In the genomic region with DNA sequence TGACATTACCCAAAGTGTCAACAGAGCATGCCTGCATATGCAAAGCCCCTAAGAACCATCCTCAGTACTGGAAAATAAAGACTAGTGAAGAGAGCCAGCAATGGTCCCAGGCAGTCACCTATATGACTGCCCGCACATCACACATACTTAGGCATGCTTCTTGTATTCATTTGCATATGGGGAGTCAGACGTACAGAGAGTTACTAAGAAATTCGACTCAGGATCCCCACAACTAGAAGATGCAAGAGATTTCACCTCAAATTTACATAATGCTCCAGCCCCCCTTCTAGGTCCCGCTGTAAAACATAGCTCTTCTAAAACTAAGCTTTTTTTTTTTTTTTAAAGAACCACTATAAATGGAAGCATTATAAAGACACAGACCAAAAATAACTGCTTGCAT, we compare ENCODE assay signal across 20 mouse cellular contexts. TPM values are rescaled to one million over a fixed set of nuclear protein-coding genes. Genes with fewer than 3 reads are reported as not detected.
DNase-seq lines count a peak whose midpoint lies in the region; TF ChIP-seq lines count a peak whose summit lies in the region.
"Had no signal": no experiment of that assay in that cellular context is flagged by ENCODE, and none has a peak within 500 bp of the region (broad histone marks: within the 10 kb centered on the region; RNA-seq: fewer than 3 reads in every experiment).

No protein-coding gene starts in this region.

- peak overlapping the region; percentile 72 for H3K4me2 ChIP-seq in CH12.LX (ENCODE audit: insufficient read depth, low read depth, poor library complexity, severe bottlenecking)
- H3K4me2 ChIP-seq: embryonic facial prominence, embryonic 12.5 days; forebrain, embryonic 13.5 days; forebrain, embryonic 15.5 days had no signal

- 0 out of 2 replicates have a peak overlapping the region, but pooled peaks have one; percentile 62 for H3K9ac ChIP-seq in CH12.LX (ENCODE audit: insufficient read depth, low read depth)
- H3K9ac ChIP-seq: embryonic facial prominence, embryonic 12.5 days; forebrain, embryonic 13.5 days; forebrain, embryonic 15.5 days; forebrain, postnatal 0 days had no signal

- no peak overlapping the region for H3K4me3 ChIP-seq in CH12.LX (replicated peaks in 1 of 3; ENCODE audit: low read depth in 2 of 3, low read length in 2 of 3, poor library complexity in 1 of 3)
- H3K4me3 ChIP-seq: embryonic facial prominence, embryonic 10.5 days; embryonic facial prominence, embryonic 12.5 days; forebrain, embryonic 13.5 days; forebrain, embryonic 15.5 days had no signal

- no peaks in the 10 kb centered on the region for H3K9me3 ChIP-seq in CH12.LX (replicated peaks; ENCODE audit: low read length)
- H3K9me3 ChIP-seq: embryonic facial prominence, embryonic 10.5 days; embryonic facial prominence, embryonic 12.5 days; forebrain, embryonic 13.5 days; forebrain, embryonic 15.5 days had no signal

- peak overlapping the region; percentile 98 for H3K27ac ChIP-seq in CH12.LX (ENCODE audit: insufficient read depth, low read depth)
- H3K27ac ChIP-seq: embryonic facial prominence, embryonic 10.5 days; embryonic facial prominence, embryonic 12.5 days; forebrain, embryonic 13.5 days; forebrain, embryonic 15.5 days had no signal

- no peak for TF ChIP-seq RAD21 in CH12.LX (IDR thresholded peaks at IDR 0.05; ENCODE audit: low read depth, low read length)

- TF ChIP-seq CTCF in CH12.LX (conservative IDR thresholded peaks at IDR 0.05 in 1 of 2, IDR thresholded peaks at IDR 0.05 in 1 of 2; ENCODE audit: low read depth in 2 of 2, low read length in 2 of 2): no peak

- no peaks in the 10 kb centered on the region for H3K36me3 ChIP-seq in CH12.LX (replicated peaks in 1 of 2; ENCODE audit: control insufficient read depth in 1 of 2, insufficient read depth in 1 of 2, low read length in 1 of 2)
- no peaks in the 10 kb centered on the region for H3K36me3 ChIP-seq in splenic B cell, adult 2 months (ENCODE audit: control insufficient read depth, insufficient read depth, low read length, poor library complexity, severe bottlenecking)
- H3K36me3 ChIP-seq: embryonic facial prominence, embryonic 10.5 days; embryonic facial prominence, embryonic 12.5 days; forebrain, embryonic 15.5 days had no signal

- dilution Hi-C loops in CH12.LX (cut with MboI; ENCODE audit: extremely low pct_ligation_motif_present, extremely low pct_unique_long_range_greater_than_20kb, low sequenced_read_pairs): no loop called here

- H3K27me3 ChIP-seq in CH12.LX (replicated peaks): no peaks in the 10 kb centered on the region
- no peaks in the 10 kb centered on the region for H3K27me3 ChIP-seq in splenic B cell, adult 2 months (ENCODE audit: control insufficient read depth, insufficient read depth, low read length, poor library complexity, severe bottlenecking)
- H3K27me3 ChIP-seq: embryonic facial prominence, embryonic 12.5 days; forebrain, embryonic 13.5 days; forebrain, embryonic 15.5 days had no signal

- no peaks in the 10 kb centered on the region for H3K79me2 ChIP-seq in CH12.LX (replicated peaks; ENCODE audit: control insufficient read depth, extremely low read depth, insufficient read depth, poor library complexity, severe bottlenecking)

- TF ChIP-seq POLR2A in CH12.LX (IDR thresholded peaks at IDR 0.05; ENCODE audit: low read depth, low read length): peak; percentile 21; the same call in 1 of the 2 replicates

- DNase-seq in CH12.LX (ENCODE audit: extremely low read depth): peak; percentile 94
- DNase-seq in induced T-regulatory cell, adult 2 months (ENCODE audit: low read depth): peak; percentile 32
- peak; percentile 63 for DNase-seq in splenic B cell, adult 2 months (ENCODE audit: low read depth, low spot score)
- DNase-seq in lung, postnatal 25 days (ENCODE audit: low spot score): no peak
- no peak for DNase-seq in c-Kit-positive CD71-positive TER-119-positive erythroid progenitor cells, embryonic 14.5 days (ENCODE audit: low spot score)
- DNase-seq in embryo, embryonic 11 days: no peak
- DNase-seq: adrenal gland, adult 8-10 months; adrenal gland, postnatal 14 days; adrenal gland, postnatal 36 days; cerebellum, adult 11 months; cerebellum, adult 18-20 months; cerebellum, adult 8-10 months; cerebellum, adult 9-11 months; cerebellum, postnatal 14 days; cerebellum, postnatal 36 days; forebrain, postnatal 0 days had no signal

- peaks cover 22 to 76% of the 10 kb centered on the region in 2 experiments for H3K4me1 ChIP-seq in CH12.LX (ENCODE audit: control insufficient read depth in 1 of 2, insufficient read depth in 2 of 2)
- H3K4me1 ChIP-seq: embryonic facial prominence, embryonic 12.5 days; forebrain, embryonic 13.5 days; forebrain, embryonic 15.5 days had no signal

- no peak for TF ChIP-seq EP300 in CH12.LX (IDR thresholded peaks at IDR 0.05; ENCODE audit: low read length)

- in situ Hi-C loops in CH12.LX (cut with MboI; ENCODE audit: low pct_ligation_motif_present, low pct_unique_long_range_greater_than_20kb, low sequenced_read_pairs): loop anchor here (5.0 to 25.0 kb wide), 2 partner anchors 176 to 244 kb away; no protein-coding TSS in a partner anchor

TF ChIP-seq in CH12.LX, 34 proteins besides CTCF, POLR2A, EP300 and RAD21:
- TF ChIP-seq UBTF (IDR thresholded peaks at IDR 0.05; ENCODE audit: low read depth, low read length): 0 out of 2 replicates have a peak, but pooled peaks have one; percentile 4
- no peak for TF ChIP-seq PAX5 (IDR thresholded peaks at IDR 0.05; ENCODE audit: low read length)
- TF ChIP-seq TBP (conservative IDR thresholded peaks at IDR 0.05; ENCODE audit: low read depth, low read length): peak; percentile 86
- TF ChIP-seq CHD1 (IDR thresholded peaks at IDR 0.05; ENCODE audit: low read depth, low read length): no peak

RNA-seq across cellular contexts. Expression of gene Tet2, which starts 36.6 kb away (rescaled TPM):
- total RNA-seq in CH12.LX (2012; rRNA removed) (59.1 and 78.5 TPM in 2 replicates), CH12.LX (2014; rRNA removed) (49.7 and 51.3 TPM in 2 replicates)
- polyA plus RNA-seq in CH12.LX (2012; ENCODE audit: insufficient read length, low read depth): 38.5 and 39.6 TPM in 2 replicates

Comparison
In these comparisons a context has a peak if more than half of its experiments do, and no peak if none do; other contexts are left out.
1. DNase-seq: peak in CH12.LX (single experiment), induced T-regulatory cell, adult 2 months (single experiment) and splenic B cell, adult 2 months (single experiment); none in lung, postnatal 25 days (single experiment), c-Kit-positive CD71-positive TER-119-positive erythroid progenitor cells, embryonic 14.5 days (single experiment) and embryo, embryonic 11 days (single experiment).